Mouse (Mus musculus): ENCODE results near the gene Klf8.
"Not testable (repeated sequence)": the region's sequence is repeated elsewhere in the genome, so short reads cannot be mapped to it uniquely, and the experiment has no call there.

Gene Klf8

DNA sequence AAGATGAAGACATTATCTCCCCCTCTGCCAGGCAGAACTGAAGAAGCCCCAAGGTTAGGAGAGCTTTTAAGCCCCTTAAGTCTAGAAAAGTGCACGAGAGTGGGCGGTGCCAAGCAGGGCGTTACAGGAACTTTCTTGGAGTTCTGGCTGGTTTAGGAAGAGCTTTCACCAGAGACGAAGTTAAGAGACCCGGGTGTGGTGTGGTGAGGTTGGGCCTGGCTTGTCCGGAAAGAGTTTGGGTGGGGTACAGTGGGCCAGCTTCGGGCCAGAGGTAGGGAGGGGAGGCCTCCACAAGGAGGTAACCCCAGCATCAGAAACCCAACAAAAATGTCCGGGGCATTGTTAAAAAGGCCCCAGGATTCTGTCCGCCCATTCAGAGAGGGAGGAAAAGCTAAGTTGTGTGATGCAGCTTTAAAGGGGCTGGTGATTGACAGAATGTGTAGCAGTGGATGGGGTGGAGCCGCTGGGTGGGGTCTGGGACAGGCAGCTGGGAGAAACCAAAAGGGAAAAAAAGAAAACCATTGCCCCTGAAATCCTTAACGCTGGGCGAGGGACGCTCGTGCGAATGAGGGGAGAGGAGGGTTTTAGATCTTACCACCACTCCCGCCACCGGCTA is at the start of gene Klf8:
Gene Klf8, plus strand, starts transcription at position 163 of the 616 bp plus-strand sequence.
- in situ Hi-C loops (cut with MboI): no loop called here

DNA sequence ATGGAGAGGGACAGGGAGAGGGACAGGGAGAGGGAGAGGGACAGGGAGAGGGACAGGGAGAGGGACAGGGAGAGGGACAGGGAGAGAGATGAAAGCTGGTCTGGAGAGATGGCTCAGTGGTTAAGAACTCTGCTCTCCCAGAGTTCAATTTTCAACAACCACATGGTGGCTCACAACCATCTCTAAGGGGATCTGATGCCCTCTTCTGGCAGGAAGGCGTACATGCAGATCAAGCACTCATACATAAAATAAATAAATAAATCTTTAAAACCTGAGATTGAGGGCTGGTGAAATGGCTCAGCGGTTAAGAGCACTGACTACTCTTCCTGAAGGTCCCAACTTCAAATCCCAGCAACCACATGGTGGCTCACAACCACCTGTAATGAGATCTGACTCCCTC is 38.1 kb upstream of the Klf8 start:
- in situ Hi-C loops (cut with MboI): not testable (repeated sequence)

DNA sequence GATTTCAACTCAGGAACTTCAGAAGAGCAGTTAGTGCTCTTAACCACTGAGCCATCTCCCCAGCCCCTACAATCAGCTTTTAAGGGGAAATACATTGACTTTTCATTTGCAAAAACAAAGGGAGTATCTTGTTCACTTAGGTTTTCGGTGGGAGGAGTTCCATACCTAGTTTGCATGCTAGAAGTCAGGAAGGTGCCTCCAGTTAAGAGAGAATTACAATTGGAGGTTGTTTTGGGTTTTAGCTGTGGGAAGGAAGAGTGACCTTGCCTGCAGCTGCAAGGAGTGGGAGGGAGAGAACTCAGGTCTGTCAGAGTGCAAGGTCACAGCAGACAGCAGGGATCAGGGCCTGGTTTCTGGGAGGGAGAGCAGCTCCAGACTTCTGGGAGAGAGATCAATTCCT is 26.2 kb upstream of the Klf8 start:
- in situ Hi-C loops (cut with MboI): no loop called here

DNA sequence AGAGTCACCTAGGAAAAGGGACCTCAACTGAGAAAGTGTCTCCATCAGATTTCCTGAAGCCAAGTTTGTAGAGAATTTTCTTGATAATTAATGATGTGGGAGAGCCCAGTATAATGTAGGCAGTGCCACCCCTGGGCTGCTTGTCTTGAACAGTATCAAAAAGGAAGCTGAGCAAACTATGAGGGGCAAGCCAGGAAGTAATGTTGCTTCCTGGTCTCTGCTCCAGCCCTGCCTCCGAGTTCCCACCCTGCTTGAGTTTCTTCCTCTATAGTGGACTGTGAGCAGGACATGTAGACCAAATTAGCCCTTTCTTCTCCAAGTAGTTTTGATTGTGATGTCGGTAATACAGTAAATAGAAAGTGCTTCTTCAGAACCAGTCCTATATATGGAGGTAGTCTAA is 6.0 kb upstream of the Klf8 start:
- in situ Hi-C loops (cut with MboI): no loop called here

GRCm38 (mm10) chrX:153233255-153233654 is 4.0 kb upstream of the Klf8 start:
- in situ Hi-C loops (cut with MboI): no loop called here

- in situ Hi-C loops (cut with MboI): no loop called here
These were observed 746 bp downstream of the Klf8 start for GRCm38 (mm10) chrX:153237920-153238504.

GRCm38 (mm10) chrX:153254256-153254655 is 17.0 kb downstream of the Klf8 start:
- in situ Hi-C loops (cut with MboI): no loop called here

DNA sequence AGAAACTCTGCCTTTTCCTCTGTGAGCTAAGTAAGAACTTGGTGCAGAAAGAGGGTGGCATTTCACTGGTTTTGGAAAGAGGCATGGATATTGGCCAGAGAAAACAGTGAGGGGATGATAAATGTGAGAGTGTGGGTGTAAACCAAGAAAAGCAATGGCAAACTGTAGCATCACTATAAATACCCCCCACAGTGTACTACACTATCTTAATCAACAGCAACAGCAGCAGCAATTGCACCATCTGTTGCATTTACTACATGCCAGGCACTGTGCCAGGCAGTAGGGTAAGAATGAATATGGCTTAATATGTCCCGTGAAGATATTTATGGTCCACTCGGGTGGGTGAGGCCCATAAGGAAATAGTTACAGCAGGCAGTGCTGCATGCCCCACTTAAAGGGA is 18.2 kb downstream of the Klf8 start:
- in situ Hi-C loops (cut with MboI): no loop called here

- in situ Hi-C loops (cut with MboI): no loop called here
These were observed 44.9 kb downstream of the Klf8 start for GRCm38 (mm10) chrX:153282185-153282584.

- in situ Hi-C loops (cut with MboI): no loop called here
These were observed 74.1 kb downstream of the Klf8 start for GRCm38 (mm10) chrX:153311356-153311755.

- in situ Hi-C loops (cut with MboI): no loop called here
These were observed 85.8 kb downstream of the Klf8 start for GRCm38 (mm10) chrX:153323105-153323504.

GRCm38 (mm10) chrX:153334140-153334539 is 96.9 kb downstream of the Klf8 start:
- in situ Hi-C loops (cut with MboI): not testable (repeated sequence)

- in situ Hi-C loops (cut with MboI): no loop called here
These were observed 122.3 kb downstream of the Klf8 start for GRCm38 (mm10) chrX:153359331-153360215.

- in situ Hi-C loops (cut with MboI): no loop called here
These were observed 122.9 kb downstream of the Klf8 start for GRCm38 (mm10) chrX:153360216-153360590.

DNA sequence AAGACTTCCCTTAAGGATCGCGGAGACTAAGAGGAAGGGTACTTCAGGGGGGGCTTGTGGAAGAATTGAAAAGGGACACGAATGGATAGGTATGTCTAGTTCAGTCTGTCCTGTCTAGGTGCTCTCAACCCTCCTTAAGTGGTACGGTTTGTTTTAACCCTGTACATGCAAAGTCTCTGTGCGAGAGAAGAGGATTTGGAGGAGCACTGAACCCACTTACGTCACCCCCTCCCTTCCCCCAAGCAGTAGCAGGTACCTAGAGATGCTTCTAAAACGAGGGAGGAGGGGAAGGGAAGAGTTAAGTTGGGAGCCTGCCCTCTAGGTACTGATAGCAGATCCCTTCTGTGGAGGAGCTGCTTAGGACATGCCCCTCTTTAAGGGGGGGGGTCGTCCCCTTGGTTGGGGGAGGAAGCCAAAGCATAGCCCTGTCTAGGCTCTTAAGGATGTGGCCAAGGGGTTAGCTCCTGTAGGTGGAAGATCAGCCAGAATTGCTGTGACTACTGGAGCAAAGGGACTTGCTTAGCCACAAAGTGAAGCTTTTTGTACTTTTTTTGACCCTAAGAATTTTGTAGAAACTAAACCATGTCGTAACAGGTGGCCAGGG is 123.5 kb downstream of the Klf8 start:
- in situ Hi-C loops (cut with MboI): no loop called here

GRCm38 (mm10) chrX:153366754-153367153 is 129.5 kb downstream of the Klf8 start:
- in situ Hi-C loops (cut with MboI): no loop called here

- in situ Hi-C loops (cut with MboI): no loop called here
These were observed 132.5 kb downstream of the Klf8 start for GRCm38 (mm10) chrX:153369780-153370179.

- in situ Hi-C loops (cut with MboI): loop anchor here (25.0 kb wide), 1 partner anchor 137 kb away; no protein-coding TSS in a partner anchor
These were observed 137.8 kb downstream of the Klf8 start for GRCm38 (mm10) chrX:153375105-153375504.

- in situ Hi-C loops (cut with MboI): loop anchor here (25.0 kb wide), 1 partner anchor 131 kb away; no protein-coding TSS in a partner anchor
These were observed 144.5 kb downstream of the Klf8 start for GRCm38 (mm10) chrX:153381753-153382152.

DNA sequence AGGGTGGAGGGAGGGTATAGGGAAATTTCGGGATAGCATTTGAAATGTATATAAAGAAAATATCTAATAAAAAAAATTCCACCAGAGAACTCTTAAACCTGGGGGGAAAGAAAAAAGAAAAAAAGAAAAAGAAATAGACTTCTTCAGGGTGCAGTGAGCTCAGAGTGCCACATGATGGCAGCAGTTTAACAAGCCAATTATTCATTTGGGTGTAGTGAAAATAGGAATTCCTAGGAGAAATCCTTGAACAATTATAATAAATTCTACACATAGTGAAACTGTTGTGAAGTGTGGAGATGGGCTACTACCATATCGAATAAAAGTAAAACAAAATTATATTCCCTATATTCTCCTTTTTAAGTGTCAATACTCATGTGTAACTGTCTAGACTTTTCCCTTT is 152.0 kb downstream of the Klf8 start:
- in situ Hi-C loops (cut with MboI): loop anchor here (25.0 kb wide), 1 partner anchor 123 kb away; no protein-coding TSS in a partner anchor

DNA sequence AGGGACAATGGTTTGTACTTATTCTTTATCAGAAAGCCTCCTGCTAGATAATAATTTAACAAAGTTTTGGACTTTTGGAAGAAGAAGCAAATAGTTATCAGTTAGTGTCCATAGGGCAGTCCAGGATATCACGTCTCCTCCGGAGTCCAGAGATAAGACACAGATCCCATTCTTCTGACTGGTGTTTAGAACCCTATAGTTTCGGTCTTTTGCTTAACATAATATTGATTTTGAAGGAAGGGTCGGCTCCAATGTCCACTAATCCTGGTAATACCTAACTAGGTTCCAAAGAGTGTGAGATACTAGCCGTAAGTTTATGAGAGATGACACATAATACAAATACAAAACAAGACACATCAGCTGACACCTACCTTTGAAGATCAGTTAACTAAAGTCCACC is 179.8 kb downstream of the Klf8 start:
- in situ Hi-C loops (cut with MboI): no loop called here

DNA sequence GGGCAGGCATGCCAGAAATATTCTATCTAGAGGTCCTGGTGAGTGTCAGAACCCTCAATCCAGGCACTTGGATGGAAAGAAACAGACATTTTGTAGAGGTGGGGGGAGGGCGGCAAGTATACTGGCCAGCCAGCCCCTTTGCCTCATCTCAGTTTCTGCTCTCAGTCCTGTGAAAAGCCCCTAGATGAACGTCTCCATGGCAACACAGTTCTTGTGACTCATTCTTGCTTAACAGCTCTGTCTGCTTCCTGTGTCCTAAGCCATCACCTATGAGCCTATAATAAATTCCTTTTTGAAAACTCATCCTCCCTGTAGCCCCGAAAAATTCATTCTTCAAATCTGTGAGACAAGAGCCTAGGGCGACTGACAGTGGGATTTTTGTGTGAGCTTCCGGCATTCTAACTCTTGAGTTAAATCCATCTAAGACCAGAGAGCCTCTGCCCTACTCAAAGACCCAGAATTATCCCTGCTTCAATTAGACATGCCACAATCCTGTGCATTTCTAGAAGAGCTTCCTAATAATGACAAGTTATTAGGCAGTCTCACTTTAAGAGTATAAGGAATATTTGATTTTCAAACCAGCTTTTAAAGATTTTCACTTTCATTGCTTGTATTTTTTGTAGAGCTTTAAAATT is 196.5 kb downstream of the Klf8 start:
- in situ Hi-C loops (cut with MboI): no loop called here

Measured in mature B cell (primary cell).